ENCODE assay signal across 25 mouse cellular contexts in genomic region chr8:127292307-127292706, GRCm38 (mm10).
"Had no signal": no experiment of that assay in that cellular context is flagged by ENCODE, and none has a peak within 500 bp of the region (broad histone marks: within the 10 kb centered on the region; RNA-seq: fewer than 3 reads in every experiment).

No protein-coding gene starts in this region.

- H3K4me2 ChIP-seq: kidney, embryonic 15.5 days; limb, embryonic 12.5 days; limb, embryonic 15.5 days; lung, embryonic 15.5 days; midbrain, embryonic 13.5 days; neural tube, embryonic 13.5 days had no signal

- H3K4me3 ChIP-seq: kidney, embryonic 15.5 days; left cerebral cortex, adult 2 months; limb, embryonic 12.5 days; limb, embryonic 15.5 days; lung, embryonic 15.5 days; megakaryocyte, embryonic 14.5 days; midbrain, embryonic 10.5 days; midbrain, embryonic 13.5 days; myocyte; neural tube, embryonic 13.5 days had no signal

- H3K27ac ChIP-seq: kidney, embryonic 15.5 days; left cerebral cortex, adult 2 months; limb, embryonic 12.5 days; limb, embryonic 15.5 days; lung, embryonic 15.5 days; midbrain, embryonic 10.5 days; midbrain, embryonic 13.5 days; neural tube, embryonic 13.5 days; stomach, postnatal 0 days had no signal

- H3K27me3 ChIP-seq: kidney, embryonic 15.5 days; limb, embryonic 12.5 days; limb, embryonic 15.5 days; lung, embryonic 15.5 days; midbrain, embryonic 13.5 days; neural tube, embryonic 13.5 days had no signal

- H3K9ac ChIP-seq: kidney, embryonic 15.5 days; limb, embryonic 12.5 days; limb, embryonic 15.5 days; lung, embryonic 15.5 days; midbrain, embryonic 13.5 days; neural tube, embryonic 13.5 days had no signal

- H3K36me3 ChIP-seq: kidney, embryonic 15.5 days; limb, embryonic 12.5 days; limb, embryonic 15.5 days; lung, embryonic 15.5 days; midbrain, embryonic 10.5 days; midbrain, embryonic 13.5 days; neural tube, embryonic 13.5 days had no signal

- H3K9me3 ChIP-seq: kidney, embryonic 15.5 days; limb, embryonic 12.5 days; limb, embryonic 15.5 days; lung, embryonic 15.5 days; megakaryocyte, embryonic 14.5 days; midbrain, embryonic 10.5 days; midbrain, embryonic 13.5 days; neural tube, embryonic 13.5 days had no signal

- ATAC-seq: inflammation-experienced regulatory T-cells, adult 6 months; midbrain, embryonic 13.5 days; midbrain, embryonic 16.5 days had no signal

- DNase-seq: kidney, adult 11 months; kidney, adult 8-10 months; kidney, postnatal 10 days; kidney, postnatal 36 days; layer of hippocampus, postnatal 36 days; left cerebral cortex, postnatal 4 days; lung, postnatal 10 days; lung, postnatal 36 days; right cerebral cortex, postnatal 4 days; thymus, adult 2 months; thymus, postnatal 14 days; thymus, postnatal 4 days had no signal

- H3K4me1 ChIP-seq: limb, embryonic 12.5 days; limb, embryonic 15.5 days; lung, embryonic 15.5 days; megakaryocyte, embryonic 14.5 days had no signal
